Mouse (Mus musculus): Measurements from ENCODE around the gene Avpi1. TPM values are rescaled to one million over a fixed set of nuclear protein-coding genes. Genes with fewer than 3 reads are reported as not detected.

Gene Avpi1
- polyA plus RNA-seq, 1 experiment from 2014 or later = 26.2 TPM

DNA sequence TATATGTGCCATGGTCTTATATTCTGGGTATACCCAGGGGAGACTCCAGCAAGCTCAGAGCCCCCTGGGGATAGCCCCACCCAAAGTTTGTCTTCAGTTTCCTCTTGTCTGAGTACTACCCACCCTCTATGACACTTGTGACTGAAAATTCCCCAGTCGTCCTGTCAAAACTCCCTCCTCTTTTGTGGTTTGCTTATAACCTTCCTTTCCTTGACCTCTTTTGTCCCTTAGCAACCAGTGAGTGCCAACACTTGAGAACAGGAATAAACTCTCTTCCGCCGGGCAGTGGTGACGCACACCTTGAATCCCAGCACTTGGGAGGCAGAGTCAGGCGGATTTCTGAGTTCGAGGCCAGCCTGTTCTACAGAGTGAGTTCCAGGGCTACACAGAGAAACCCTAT, 15.2 kb upstream of the Avpi1 start:
- Histone ChIP-seq H3K36me3 (no peaks in the 10 kb centered on the region), H3K27me3 (replicated peaks) (no peaks in the 10 kb centered on the region), H3K9ac (no peak overlapping the region), H3K4me1 (replicated peaks) (peaks cover 20% of the 10 kb centered on the region), H3K4me2 (no peak overlapping the region), H3K4me3 (no peak overlapping the region), H3K27ac (ENCODE audit: poor library complexity, severe bottlenecking) (no peak overlapping the region), H3K9me3 (replicated peaks) (no peaks in the 10 kb centered on the region)
- no peak for ATAC-seq (ENCODE audit: insufficient number of reproducible peaks, low FRiP score)
- 37% methylated on average over 6 of the region's 6 CpGs for whole genome bisulfite sequencing

DNA sequence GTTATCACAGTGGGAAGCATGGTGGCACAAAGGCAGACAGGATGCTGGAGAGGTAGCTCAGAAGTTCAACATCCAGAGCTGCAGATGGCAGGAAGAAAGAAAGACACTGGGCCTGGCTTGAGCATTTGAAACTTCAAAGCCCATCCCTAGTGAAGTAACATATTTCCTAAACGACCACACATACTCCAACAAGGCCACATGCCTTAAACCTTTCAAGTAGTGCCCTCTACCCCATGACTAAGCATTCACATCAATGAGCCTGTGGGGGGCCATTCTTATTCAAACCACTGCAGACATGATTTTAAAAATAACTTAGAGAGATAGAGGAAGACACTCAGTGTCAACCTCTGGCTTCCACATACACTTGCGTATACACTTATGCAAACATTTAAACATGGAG, 13.9 kb upstream of the Avpi1 start:
- H3K4me1 ChIP-seq (replicated peaks) = peaks cover 11% of the 10 kb centered on the region

DNA sequence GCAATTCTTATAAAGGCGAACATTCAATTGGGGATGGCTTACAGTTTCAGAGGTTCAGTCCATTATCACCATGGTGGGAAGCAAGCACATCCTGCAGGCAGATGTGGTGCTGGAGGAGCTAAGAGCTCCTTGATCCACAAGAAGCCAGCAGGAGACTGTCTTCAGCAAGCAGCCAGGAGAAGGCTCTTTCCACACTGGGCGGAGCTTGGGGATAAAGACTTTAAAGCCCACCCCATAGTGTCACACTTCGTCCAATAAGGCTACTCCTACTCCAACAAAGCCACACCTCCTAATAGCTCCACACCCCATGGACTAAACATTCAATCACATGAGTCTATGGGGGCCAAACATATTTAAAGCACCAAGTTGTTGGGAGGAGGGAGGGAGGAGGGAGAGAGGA, 13.1 kb upstream of the Avpi1 start:
- no peak for ATAC-seq (ENCODE audit: insufficient number of reproducible peaks, low FRiP score)
- no peaks in the 10 kb centered on the region for H3K27me3 ChIP-seq (replicated peaks)
- H3K36me3 ChIP-seq = no peaks in the 10 kb centered on the region
- H3K27ac ChIP-seq (ENCODE audit: poor library complexity, severe bottlenecking) = no peak overlapping the region
- no peak overlapping the region for H3K4me3 ChIP-seq
- H3K9me3 ChIP-seq (replicated peaks) = no peaks in the 10 kb centered on the region
- H3K4me1 ChIP-seq (replicated peaks) = peaks cover 9% of the 10 kb centered on the region
- no peak overlapping the region for H3K9ac ChIP-seq
- 69% methylated on average over 3 of the region's 3 CpGs for WGBS
- no peak overlapping the region for H3K4me2 ChIP-seq

More for the DNA sequence above, 13.9 kb upstream of the Avpi1 start:
- 69% methylated on average over 2 of the region's 2 CpGs for WGBS
- H3K9ac ChIP-seq = no peak overlapping the region
- H3K4me2 ChIP-seq = no peak overlapping the region
- H3K27ac ChIP-seq (ENCODE audit: poor library complexity, severe bottlenecking) = no peak overlapping the region
- H3K27me3 ChIP-seq (replicated peaks) = no peaks in the 10 kb centered on the region
- no peak overlapping the region for H3K4me3 ChIP-seq
- no peaks in the 10 kb centered on the region for H3K36me3 ChIP-seq
- no peaks in the 10 kb centered on the region for H3K9me3 ChIP-seq (replicated peaks)
- ATAC-seq (ENCODE audit: insufficient number of reproducible peaks, low FRiP score) = no peak

DNA sequence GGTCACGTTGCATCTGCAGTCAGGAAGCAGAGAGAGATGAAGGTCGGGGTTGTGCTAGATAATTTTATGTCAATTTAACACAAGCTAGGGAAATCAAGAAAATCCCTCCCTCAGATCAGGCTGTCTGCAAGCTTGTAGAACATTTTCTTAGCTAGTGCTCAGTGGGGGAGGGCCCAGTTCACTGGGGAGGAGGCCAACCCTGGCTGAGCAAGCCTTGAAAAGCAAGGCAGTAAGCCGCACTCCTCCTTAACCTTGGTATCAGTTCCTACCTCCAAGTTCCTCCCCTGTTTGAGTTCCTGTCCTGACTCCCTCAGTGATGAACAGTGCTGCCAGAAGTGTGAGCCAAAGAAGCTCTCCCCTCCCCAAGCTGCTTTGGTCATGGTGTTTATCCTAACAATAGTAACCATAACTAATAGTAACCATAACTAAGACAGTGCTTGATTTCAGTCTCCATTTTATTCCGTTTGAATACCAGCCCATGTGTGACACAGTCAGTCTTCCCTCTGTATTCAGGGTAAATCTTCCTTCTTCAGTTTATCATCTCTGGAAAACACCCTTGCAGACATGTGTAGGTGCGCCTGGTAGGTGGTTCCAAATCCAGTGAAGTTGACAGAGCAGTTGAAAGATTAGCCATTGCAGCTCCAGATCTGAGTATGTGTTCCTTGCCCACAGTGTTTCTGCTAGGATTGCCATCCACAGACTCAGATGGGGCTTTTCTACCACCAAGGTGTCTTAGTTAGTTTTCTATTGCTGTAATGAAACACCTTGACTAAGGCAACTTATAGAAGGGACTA, 11.1 kb upstream of the Avpi1 start:
- 77% methylated on average over 5 of the region's 5 CpGs for WGBS
- H3K27ac ChIP-seq (ENCODE audit: poor library complexity, severe bottlenecking) = no peak overlapping the region

GRCm38 (mm10) chr19:42138517-42139285, 9.8 kb upstream of the Avpi1 start:
- Histone ChIP-seq H3K4me3 (no peak overlapping the region), H3K4me2 (no peak overlapping the region), H3K27me3 (replicated peaks) (no peaks in the 10 kb centered on the region), H3K36me3 (no peaks in the 10 kb centered on the region), H3K27ac (ENCODE audit: poor library complexity, severe bottlenecking) (no peak overlapping the region), H3K9ac (no peak overlapping the region), H3K4me1 (replicated peaks) (no peaks in the 10 kb centered on the region), H3K9me3 (replicated peaks) (no peaks in the 10 kb centered on the region)
- WGBS = 83% methylated on average over 15 of the region's 15 CpGs
- ATAC-seq (ENCODE audit: insufficient number of reproducible peaks, low FRiP score) = no peak

More for the DNA sequence above, 11.1 kb upstream of the Avpi1 start:
- ATAC-seq (ENCODE audit: insufficient number of reproducible peaks, low FRiP score) = no peak
- Histone ChIP-seq H3K4me2 (no peak overlapping the region), H3K27me3 (replicated peaks) (no peaks in the 10 kb centered on the region), H3K4me1 (replicated peaks) (peaks cover 4% of the 10 kb centered on the region; the same call in 1 of the 2 replicates), H3K9me3 (replicated peaks) (no peaks in the 10 kb centered on the region), H3K4me3 (no peak overlapping the region), H3K36me3 (no peaks in the 10 kb centered on the region), H3K9ac (no peak overlapping the region)

DNA sequence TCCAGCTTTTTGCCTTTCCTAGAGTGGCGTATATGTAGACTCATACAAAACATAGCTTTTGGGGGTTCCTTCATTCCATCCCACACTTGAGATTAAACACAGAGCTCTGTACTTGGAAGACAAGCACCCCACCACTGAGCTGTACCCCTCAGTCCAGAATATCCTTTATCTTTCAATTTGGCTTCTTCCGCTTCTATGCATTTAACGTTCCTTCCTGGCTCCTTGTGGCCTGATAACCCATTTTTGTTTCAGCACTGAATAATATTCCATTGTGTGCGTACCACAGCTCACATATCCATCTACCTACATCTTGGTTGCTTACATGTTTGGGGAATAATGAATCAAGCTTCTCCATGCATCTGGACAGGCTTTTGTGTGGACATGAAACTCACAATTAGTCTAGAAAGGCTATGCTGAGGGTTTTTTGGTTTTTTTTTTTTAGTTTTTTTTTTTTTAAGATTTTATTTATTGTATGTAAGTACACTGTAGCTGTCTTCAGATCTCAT, 8.4 kb upstream of the Avpi1 start:
- Histone ChIP-seq H3K4me2 (no peak overlapping the region), H3K4me3 (no peak overlapping the region), H3K36me3 (no peaks in the 10 kb centered on the region), H3K27ac (ENCODE audit: poor library complexity, severe bottlenecking) (no peak overlapping the region), H3K9ac (no peak overlapping the region), H3K4me1 (replicated peaks) (no peaks in the 10 kb centered on the region), H3K27me3 (replicated peaks) (no peaks in the 10 kb centered on the region), H3K9me3 (replicated peaks) (no peaks in the 10 kb centered on the region)
- WGBS = 86% methylated on average over 4 of the region's 4 CpGs
- ATAC-seq (ENCODE audit: insufficient number of reproducible peaks, low FRiP score) = no peak

DNA sequence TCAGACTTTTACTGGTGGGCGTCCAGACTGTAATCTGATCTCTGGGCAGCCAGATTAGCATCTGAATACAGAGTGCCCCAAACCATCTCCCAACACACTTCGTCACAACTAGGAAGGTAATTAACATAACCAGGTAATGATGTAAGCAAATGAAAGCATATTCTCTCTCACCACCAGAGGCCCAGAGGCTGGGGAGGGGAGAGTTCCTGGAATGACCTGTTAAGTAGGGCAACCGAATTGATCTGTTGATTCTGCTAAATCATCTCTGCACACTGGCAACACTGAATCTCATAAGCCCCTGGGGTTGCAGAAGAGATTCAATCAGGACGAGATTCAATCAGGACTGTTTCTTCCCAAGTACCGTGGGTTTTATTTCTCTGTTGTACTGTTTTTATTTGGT, 7.3 kb upstream of the Avpi1 start:
- H3K4me2 ChIP-seq = no peak overlapping the region
- no peaks in the 10 kb centered on the region for H3K4me1 ChIP-seq (replicated peaks)
- H3K27ac ChIP-seq (ENCODE audit: poor library complexity, severe bottlenecking) = no peak overlapping the region
- ATAC-seq (ENCODE audit: insufficient number of reproducible peaks, low FRiP score) = no peak
- 42% methylated on average over 5 of the region's 5 CpGs for WGBS
- H3K9ac ChIP-seq = no peak overlapping the region
- H3K36me3 ChIP-seq = no peaks in the 10 kb centered on the region
- H3K27me3 ChIP-seq (replicated peaks) = no peaks in the 10 kb centered on the region
- H3K4me3 ChIP-seq = no peak overlapping the region
- H3K9me3 ChIP-seq (replicated peaks) = no peaks in the 10 kb centered on the region

- no peaks in the 10 kb centered on the region for H3K36me3 ChIP-seq
- 0 out of 2 replicates have a peak, but pooled peaks cover 2% of the 10 kb centered on the region for H3K4me1 ChIP-seq (replicated peaks)
- H3K4me2 ChIP-seq = no peak overlapping the region
- no peak overlapping the region for H3K4me3 ChIP-seq
- no peaks in the 10 kb centered on the region for H3K9me3 ChIP-seq (replicated peaks)
- no peak overlapping the region for H3K27ac ChIP-seq (ENCODE audit: poor library complexity, severe bottlenecking)
- no peak for ATAC-seq (ENCODE audit: insufficient number of reproducible peaks, low FRiP score)
- no peaks in the 10 kb centered on the region for H3K27me3 ChIP-seq (replicated peaks)
- H3K9ac ChIP-seq = no peak overlapping the region
Observed at GRCm38 (mm10) chr19:42135070-42135469, 6.2 kb upstream of the Avpi1 start.

DNA sequence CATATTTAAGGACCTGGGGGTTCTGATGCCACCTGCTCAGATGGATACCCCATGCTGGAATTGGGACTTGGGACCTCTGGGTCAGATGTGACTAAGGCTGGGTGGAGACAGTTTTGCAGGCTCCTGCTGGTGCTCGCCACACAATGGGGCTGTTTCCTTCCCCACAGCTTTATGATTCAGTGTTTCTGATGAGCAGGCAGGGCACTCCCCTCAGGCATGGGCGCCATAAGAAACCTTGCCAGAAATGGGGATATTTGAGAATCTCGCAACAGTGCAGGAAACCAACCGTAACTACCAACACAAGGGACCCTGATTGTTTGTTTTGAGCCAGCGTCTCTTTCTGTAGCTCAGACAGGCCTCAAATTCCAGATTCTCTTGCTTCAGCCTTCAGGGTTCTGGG, 2.2 kb upstream of the Avpi1 start:
- Histone ChIP-seq H3K4me1 (replicated peaks) (peaks cover 26% of the 10 kb centered on the region), H3K9me3 (replicated peaks) (no peaks in the 10 kb centered on the region), H3K36me3 (no peaks in the 10 kb centered on the region), H3K4me2 (no peak overlapping the region), H3K27ac (ENCODE audit: poor library complexity, severe bottlenecking) (no peak overlapping the region), H3K27me3 (replicated peaks) (no peaks in the 10 kb centered on the region), H3K4me3 (no peak overlapping the region), H3K9ac (no peak overlapping the region)
- no peak for ATAC-seq (ENCODE audit: insufficient number of reproducible peaks, low FRiP score)
- WGBS = 76% methylated on average over 5 of the region's 5 CpGs

- no peak for ATAC-seq (ENCODE audit: insufficient number of reproducible peaks, low FRiP score)
- H3K4me2 ChIP-seq = no peak overlapping the region
- H3K36me3 ChIP-seq = no peaks in the 10 kb centered on the region
- no peaks in the 10 kb centered on the region for H3K27me3 ChIP-seq (replicated peaks)
- peak overlapping the region; percentile 63; the same call in 1 of the 2 replicates for H3K27ac ChIP-seq (ENCODE audit: poor library complexity, severe bottlenecking)
- H3K4me1 ChIP-seq (replicated peaks) = peaks cover 34% of the 10 kb centered on the region
- no peak overlapping the region for H3K9ac ChIP-seq
- no peaks in the 10 kb centered on the region for H3K9me3 ChIP-seq (replicated peaks)
- WGBS = 67% methylated on average over 3 of the region's 3 CpGs
- no peak overlapping the region for H3K4me3 ChIP-seq
Observed at GRCm38 (mm10) chr19:42130294-42130606, 1.4 kb upstream of the Avpi1 start.

- Histone ChIP-seq H3K9me3 (replicated peaks) (no peaks in the 10 kb centered on the region), H3K36me3 (peaks cover 5% of the 10 kb centered on the region), H3K27ac (ENCODE audit: poor library complexity, severe bottlenecking) (peak overlapping the region; percentile 63), H3K27me3 (replicated peaks) (no peaks in the 10 kb centered on the region), H3K4me2 (peak overlapping the region; percentile 86), H3K9ac (peak overlapping the region; percentile 18; the same call in 1 of the 2 replicates), H3K4me1 (replicated peaks) (peaks cover 38% of the 10 kb centered on the region), H3K4me3 (peak overlapping the region; percentile 78)
- WGBS = 33% methylated on average over 14 of the region's 14 CpGs
- no peak for ATAC-seq (ENCODE audit: insufficient number of reproducible peaks, low FRiP score)
Observed at GRCm38 (mm10) chr19:42129509-42130293, 842 bp upstream of the Avpi1 start.

All from heart, embryonic 12.5 days (tissue).